Mouse (Mus musculus) heart, embryonic 15.5 days (tissue): Measurements from ENCODE around the gene Rae1. TPM values are rescaled to one million over a fixed set of nuclear protein-coding genes. Genes with fewer than 3 reads are reported as not detected.

Experiments used
- ATAC-seq: fragments of 200-750 bp; cut with Nextera tagmentation; replicated peaks from 2 replicates; pipeline ENCODE4 v1.8.0; 2017; ENCODE audit warnings: low read depth, moderate TSS enrichment; ENCODE audit not compliant: insufficient number of reproducible peaks, insufficient read depth, low FRiP score
- H3K27ac ChIP-seq: fragments of 300-500 bp; sonication (generic); 2 replicates; pipeline ENCODE4 v1.5.1; 2015; ENCODE audit warnings: mild to moderate bottlenecking, inconsistent platforms
- H3K27me3 ChIP-seq: fragments of 300-500 bp; sonication (generic); 2 replicates; pipeline ENCODE4 v1.6.1; 2015; ENCODE audit warnings: inconsistent platforms
- H3K36me3 ChIP-seq: fragments of 300-500 bp; sonication (generic); 2 replicates; pipeline ENCODE4 v1.6.1; 2015; ENCODE audit warnings: mild to moderate bottlenecking, inconsistent platforms
- H3K4me1 ChIP-seq: fragments of 300-500 bp; sonication (generic); replicated peaks from 2 replicates; pipeline ENCODE4 v1.6.1; 2015; ENCODE audit warnings: inconsistent platforms
- H3K4me2 ChIP-seq: fragments of 300-500 bp; sonication (generic); 2 replicates; pipeline ENCODE4 v1.6.1; 2015; ENCODE audit warnings: inconsistent platforms, mild to moderate bottlenecking, moderate library complexity
- H3K4me3 ChIP-seq: fragments of 300-500 bp; sonication (generic); 2 replicates; pipeline ENCODE4 v1.5.1; 2015; ENCODE audit warnings: mild to moderate bottlenecking, inconsistent platforms
- H3K9ac ChIP-seq: fragments of 300-500 bp; sonication (generic); 2 replicates; pipeline ENCODE4 v1.6.1; 2015; ENCODE audit warnings: mild to moderate bottlenecking, inconsistent platforms
- H3K9me3 ChIP-seq: fragments of 300-500 bp; sonication (generic); replicated peaks from 2 replicates; pipeline ENCODE4 v1.6.1; 2016; ENCODE audit warnings: inconsistent platforms
- WGBS: fragments of 180-500 bp; shearing (Covaris S2); methylation state at CpG from one replicate; pipeline ENCODE4 v1.1.7; 2015; ENCODE audit warnings: mixed read lengths; 5-methylcytosine and 5-hydroxymethylcytosine counted together
- polyA plus RNA-seq: library from polyadenylated mRNA; unstranded; fragments of >200 nt; fragmentation: Nextera tagmentation; extraction: Ambion mirVana; gene quantifications from 2 replicates; pipeline ENCODE4 v1.2.1, GENCODE M21; 2015

The Rae1 gene
- polyA plus RNA-seq, 1 experiment from 2014 or later = 84.8 TPM

GRCm38 (mm10) chr2:172973806-172974565 lies 25.9 kb upstream of the Rae1 start:
- H3K27me3 ChIP-seq = no peaks in the 10 kb centered on the region
- H3K9ac ChIP-seq = no peak overlapping the region
- no peaks in the 10 kb centered on the region for H3K9me3 ChIP-seq
- no peak overlapping the region for H3K4me2 ChIP-seq
- 29% methylated on average over 7 of the region's 7 CpGs for WGBS
- peaks cover 20% of the 10 kb centered on the region for H3K4me1 ChIP-seq
- no peak overlapping the region for H3K4me3 ChIP-seq
- no peaks in the 10 kb centered on the region for H3K36me3 ChIP-seq
- no peak overlapping the region for H3K27ac ChIP-seq
- ATAC-seq = no peak

- no peak for ATAC-seq
- Histone ChIP-seq H3K9ac (no peak overlapping the region), H3K4me2 (no peak overlapping the region), H3K9me3 (no peaks in the 10 kb centered on the region), H3K4me3 (no peak overlapping the region), H3K27me3 (no peaks in the 10 kb centered on the region), H3K4me1 (peaks cover 20% of the 10 kb centered on the region), H3K27ac (no peak overlapping the region), H3K36me3 (no peaks in the 10 kb centered on the region)
- WGBS = 62% methylated on average over 7 of the region's 7 CpGs
These were observed 25.2 kb upstream of the Rae1 start for GRCm38 (mm10) chr2:172974701-172975100.

- 61% methylated on average over 6 of the region's 6 CpGs for WGBS
These were observed 24.8 kb upstream of the Rae1 start for GRCm38 (mm10) chr2:172975159-172975558.

GRCm38 (mm10) chr2:172976661-172977238 lies 23.2 kb upstream of the Rae1 start:
- H3K9ac ChIP-seq = no peak overlapping the region
- no peak overlapping the region for H3K27ac ChIP-seq
- no peaks in the 10 kb centered on the region for H3K27me3 ChIP-seq
- H3K4me2 ChIP-seq = peak overlapping the region; percentile 41; the same call in 1 of the 2 replicates
- H3K9me3 ChIP-seq = no peaks in the 10 kb centered on the region
- no peaks in the 10 kb centered on the region for H3K36me3 ChIP-seq
- H3K4me3 ChIP-seq = no peak overlapping the region; the same call in 1 of the 2 replicates
- H3K4me1 ChIP-seq = peaks cover 20% of the 10 kb centered on the region
- 36% methylated on average over 7 of the region's 7 CpGs for WGBS
- no peak for ATAC-seq

More at GRCm38 (mm10) chr2:172975159-172975558, 24.8 kb upstream of the Rae1 start:
- Histone ChIP-seq H3K9ac (no peak overlapping the region), H3K27me3 (no peaks in the 10 kb centered on the region), H3K9me3 (no peaks in the 10 kb centered on the region), H3K4me3 (no peak overlapping the region), H3K4me2 (no peak overlapping the region), H3K36me3 (no peaks in the 10 kb centered on the region), H3K4me1 (peaks cover 20% of the 10 kb centered on the region), H3K27ac (no peak overlapping the region)
- ATAC-seq = no peak

- no peaks in the 10 kb centered on the region for H3K9me3 ChIP-seq
- no peaks in the 10 kb centered on the region for H3K36me3 ChIP-seq
- H3K4me1 ChIP-seq = peaks cover 20% of the 10 kb centered on the region
- H3K4me2 ChIP-seq = peak within 1 kb of the TSS; percentile 41
- peak within 1 kb of the TSS; percentile 12; the same call in 1 of the 2 replicates for H3K27ac ChIP-seq
- H3K27me3 ChIP-seq = no peaks in the 10 kb centered on the region
- WGBS = 23% methylated on average over 14 of the region's 14 CpGs
- peak within 1 kb of the TSS; percentile 3; the same call in 1 of the 2 replicates for H3K4me3 ChIP-seq
- H3K9ac ChIP-seq = no peak within 1 kb of the TSS
- ATAC-seq = no peak; the same call in 1 of the 2 replicates
These were observed 22.3 kb upstream of the Rae1 start, which contains the start of gene Spo11 for GRCm38 (mm10) chr2:172977409-172978130. Spo11 (plus strand) TSS chr2:172977700.

- H3K9me3 ChIP-seq = no peaks in the 10 kb centered on the region
- H3K27ac ChIP-seq = peak overlapping the region; percentile 12; the same call in 1 of the 2 replicates
- peaks cover 26% of the 10 kb centered on the region for H3K4me1 ChIP-seq
- H3K36me3 ChIP-seq = no peaks in the 10 kb centered on the region
- 49% methylated on average over 4 of the region's 4 CpGs for WGBS
- no peak overlapping the region for H3K4me3 ChIP-seq
- no peak overlapping the region for H3K9ac ChIP-seq
- peak overlapping the region; percentile 41; the same call in 1 of the 2 replicates for H3K4me2 ChIP-seq
- H3K27me3 ChIP-seq = no peaks in the 10 kb centered on the region
- no peak for ATAC-seq
These were observed 21.7 kb upstream of the Rae1 start for GRCm38 (mm10) chr2:172978131-172978633.

- no peaks in the 10 kb centered on the region for H3K36me3 ChIP-seq
- no peak overlapping the region for H3K27ac ChIP-seq
- H3K9ac ChIP-seq = no peak overlapping the region
- no peaks in the 10 kb centered on the region for H3K9me3 ChIP-seq
- no peak overlapping the region for H3K4me2 ChIP-seq
- WGBS = 89% methylated on average over 43 of the region's 43 CpGs
- peaks cover 23% of the 10 kb centered on the region for H3K4me1 ChIP-seq
- ATAC-seq = no peak
- no peak overlapping the region for H3K4me3 ChIP-seq
- H3K27me3 ChIP-seq = no peaks in the 10 kb centered on the region
These were observed 20.1 kb upstream of the Rae1 start for GRCm38 (mm10) chr2:172979666-172980345.

GRCm38 (mm10) chr2:172982776-172983561 lies 16.9 kb upstream of the Rae1 start:
- Histone ChIP-seq H3K27ac (peak overlapping the region; percentile 24; the same call in 1 of the 2 replicates), H3K9ac (no peak overlapping the region)

GRCm38 (mm10) chr2:172990161-172990560 lies 9.8 kb upstream of the Rae1 start:
- H3K9ac ChIP-seq = no peak overlapping the region
- H3K4me1 ChIP-seq = no peaks in the 10 kb centered on the region
- no peak for ATAC-seq
- H3K4me3 ChIP-seq = no peak overlapping the region
- H3K36me3 ChIP-seq = no peaks in the 10 kb centered on the region
- no peak overlapping the region for H3K4me2 ChIP-seq
- no peaks in the 10 kb centered on the region for H3K9me3 ChIP-seq
- no peak overlapping the region for H3K27ac ChIP-seq
- WGBS = 68% methylated on average over 6 of the region's 6 CpGs
- H3K27me3 ChIP-seq = no peaks in the 10 kb centered on the region

More at GRCm38 (mm10) chr2:172982776-172983561, 16.9 kb upstream of the Rae1 start:
- ATAC-seq = no peak
- Histone ChIP-seq H3K36me3 (no peaks in the 10 kb centered on the region), H3K4me2 (no peak overlapping the region), H3K4me3 (no peak overlapping the region), H3K4me1 (peaks cover 8% of the 10 kb centered on the region), H3K9me3 (no peaks in the 10 kb centered on the region), H3K27me3 (no peaks in the 10 kb centered on the region)
- 32% methylated on average over 9 of the region's 9 CpGs for WGBS

- no peak for ATAC-seq
- whole genome bisulfite sequencing = 19% methylated on average over 4 of the region's 4 CpGs
- H3K27ac ChIP-seq = no peak overlapping the region
- no peak overlapping the region for H3K9ac ChIP-seq
- no peaks in the 10 kb centered on the region for H3K36me3 ChIP-seq
- H3K4me3 ChIP-seq = no peak overlapping the region
- peaks cover 7% of the 10 kb centered on the region for H3K4me1 ChIP-seq
- no peaks in the 10 kb centered on the region for H3K27me3 ChIP-seq
- no peaks in the 10 kb centered on the region for H3K9me3 ChIP-seq
- H3K4me2 ChIP-seq = no peak overlapping the region
These were observed 3.7 kb upstream of the Rae1 start for GRCm38 (mm10) chr2:172996207-172996606.
